Mouse (Mus musculus) frontal cortex, adult 2 months (tissue): ENCODE data around the gene Rhpn2. TPM values are rescaled to one million over a fixed set of nuclear protein-coding genes. Genes with fewer than 3 reads are reported as not detected.

ENCODE experiments used
- DNase-seq, 2 experiments: peaks; one replicate each; pipeline ENCODE4 v3.0.0; 2022; ENCODE audit warnings: low spot score in 1 of 2; ENCODE audit errors: extremely low spot score in 1 of 2
- polyA plus RNA-seq: library from polyadenylated mRNA; depleted of rRNA; stranded (reverse); fragments of >200 nt; gene quantifications from 2 replicates; pipeline ENCODE4 v1.2.3, GENCODE M21; 2012

The Rhpn2 gene
- polyA plus RNA-seq, 1 experiment: 6.6 TPM

- DNase-seq: no peak
These were observed 14.1 kb downstream of the Rhpn2 start for GRCm38 (mm10) chr7:35347918-35348700.

- no peak for DNase-seq
These were observed 15.1 kb downstream of the Rhpn2 start for GRCm38 (mm10) chr7:35349022-35349421.

GRCm38 (mm10) chr7:35349886-35350684, 16.1 kb downstream of the Rhpn2 start:
- no peak for DNase-seq

- no peak for DNase-seq
These were observed 17.2 kb downstream of the Rhpn2 start for GRCm38 (mm10) chr7:35351155-35351554.

GRCm38 (mm10) chr7:35353306-35353705, 19.3 kb downstream of the Rhpn2 start:
- DNase-seq: no peak

- DNase-seq: no peak
These were observed 21.4 kb downstream of the Rhpn2 start for GRCm38 (mm10) chr7:35355303-35355872.

GRCm38 (mm10) chr7:35357621-35358020, 23.7 kb downstream of the Rhpn2 start:
- no peak for DNase-seq

GRCm38 (mm10) chr7:35362253-35362652, 28.3 kb downstream of the Rhpn2 start:
- DNase-seq: no peak

- no peak for DNase-seq
These were observed 28.9 kb downstream of the Rhpn2 start for GRCm38 (mm10) chr7:35362868-35363267.

- DNase-seq: no peak
These were observed 31.4 kb downstream of the Rhpn2 start for GRCm38 (mm10) chr7:35365161-35365910.

GRCm38 (mm10) chr7:35371096-35371495, 37.1 kb downstream of the Rhpn2 start:
- DNase-seq: no peak

- DNase-seq: no peak
These were observed 38.6 kb downstream of the Rhpn2 start for GRCm38 (mm10) chr7:35372483-35373017.

- DNase-seq: no peak
These were observed 39.4 kb downstream of the Rhpn2 start for GRCm38 (mm10) chr7:35373146-35373989.

GRCm38 (mm10) chr7:35374265-35374664, 40.3 kb downstream of the Rhpn2 start:
- no peak for DNase-seq

- no peak for DNase-seq
These were observed 42.7 kb downstream of the Rhpn2 start for GRCm38 (mm10) chr7:35376623-35377022.

GRCm38 (mm10) chr7:35379492-35380119, 45.6 kb downstream of the Rhpn2 start:
- no peak for DNase-seq

- no peak for DNase-seq
These were observed 46.4 kb downstream of the Rhpn2 start for GRCm38 (mm10) chr7:35380351-35380750.

GRCm38 (mm10) chr7:35381861-35382260, 47.9 kb downstream of the Rhpn2 start:
- DNase-seq: no peak

- no peak for DNase-seq
These were observed 48.9 kb downstream of the Rhpn2 start for GRCm38 (mm10) chr7:35382706-35383353.
